Mouse (Mus musculus): Measurements from ENCODE around the gene Slc24a3. TPM values are rescaled to one million over a fixed set of nuclear protein-coding genes. Genes with fewer than 3 reads are reported as not detected.

Gene Slc24a3
- polyA plus RNA-seq, 1 experiment: not detected

DNA sequence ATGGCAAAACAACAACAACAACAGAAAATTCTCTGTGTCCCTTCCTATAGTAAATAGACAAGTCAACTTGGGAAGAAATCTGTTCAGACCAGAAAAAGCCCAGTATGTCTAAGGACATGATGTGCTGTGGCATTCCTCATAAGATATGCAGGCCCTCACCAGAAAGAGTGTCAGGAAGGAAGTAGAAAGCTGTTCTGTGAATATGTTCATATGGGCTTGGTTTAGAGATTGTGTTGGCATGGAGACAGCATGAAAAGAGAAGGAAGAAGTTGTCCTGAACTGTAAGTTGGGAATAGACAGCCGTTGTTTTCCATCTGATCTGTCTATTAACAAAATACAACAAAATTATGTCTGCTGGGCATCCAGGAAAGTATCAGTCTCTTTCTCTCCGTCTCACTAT is 294.7 kb downstream of the Slc24a3 start:
- 91% methylated on average over 2 of the region's 2 CpGs for WGBS

DNA sequence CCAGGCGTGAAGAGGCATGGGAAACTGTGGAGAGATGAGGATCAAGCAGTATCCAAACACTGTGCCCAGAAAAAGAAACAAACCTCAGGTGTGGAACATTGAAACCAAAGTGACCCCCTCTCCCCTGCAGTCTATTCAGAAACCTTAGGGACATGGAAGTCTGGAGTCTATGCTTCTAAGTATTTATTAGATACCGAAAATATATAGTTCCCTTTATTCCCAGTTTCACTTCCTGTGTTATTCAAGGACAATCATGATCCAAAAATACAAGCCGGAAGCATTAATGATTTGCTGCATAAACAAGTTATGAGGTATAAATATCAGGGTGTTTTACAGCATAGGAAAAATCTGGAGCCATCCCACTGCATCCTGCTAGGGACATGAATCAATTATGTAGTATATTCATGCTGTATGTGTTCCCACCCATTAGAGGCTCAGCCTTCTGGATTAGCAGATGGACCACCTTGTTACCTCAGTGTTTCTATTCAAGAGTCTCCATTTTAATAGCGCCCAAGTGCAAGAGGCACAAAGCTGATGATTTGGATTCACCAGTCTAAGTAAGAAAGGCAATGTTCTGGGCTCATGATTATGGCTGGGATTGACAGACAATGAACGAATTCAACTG is 301.3 kb downstream of the Slc24a3 start:
- TF ChIP-seq CTCF (IDR thresholded peaks at IDR 0.05; ENCODE audit: insufficient read depth, low read depth, low read length) (no peak), POLR2A (IDR thresholded peaks at IDR 0.05; ENCODE audit: insufficient read depth, low read depth, low read length) (no peak)
- no peaks in the 10 kb centered on the region for H3K4me1 ChIP-seq (ENCODE audit: control insufficient read depth, insufficient read depth, low read length)
- 88% methylated on average over 5 of the region's 5 CpGs for WGBS
- H3K27ac ChIP-seq (ENCODE audit: insufficient read depth, low read depth, low read length): no peak overlapping the region
- no peak overlapping the region for H3K4me3 ChIP-seq (ENCODE audit: insufficient read depth, low read depth, low read length)

More for the DNA sequence above, 294.7 kb downstream of the Slc24a3 start:
- Histone ChIP-seq H3K4me1 (ENCODE audit: control insufficient read depth, insufficient read depth, low read length) (no peaks in the 10 kb centered on the region), H3K27ac (ENCODE audit: insufficient read depth, low read depth, low read length) (no peak overlapping the region), H3K4me3 (ENCODE audit: insufficient read depth, low read depth, low read length) (no peak overlapping the region)
- TF ChIP-seq CTCF (IDR thresholded peaks at IDR 0.05; ENCODE audit: insufficient read depth, low read depth, low read length) (no peak), POLR2A (IDR thresholded peaks at IDR 0.05; ENCODE audit: insufficient read depth, low read depth, low read length) (no peak)

DNA sequence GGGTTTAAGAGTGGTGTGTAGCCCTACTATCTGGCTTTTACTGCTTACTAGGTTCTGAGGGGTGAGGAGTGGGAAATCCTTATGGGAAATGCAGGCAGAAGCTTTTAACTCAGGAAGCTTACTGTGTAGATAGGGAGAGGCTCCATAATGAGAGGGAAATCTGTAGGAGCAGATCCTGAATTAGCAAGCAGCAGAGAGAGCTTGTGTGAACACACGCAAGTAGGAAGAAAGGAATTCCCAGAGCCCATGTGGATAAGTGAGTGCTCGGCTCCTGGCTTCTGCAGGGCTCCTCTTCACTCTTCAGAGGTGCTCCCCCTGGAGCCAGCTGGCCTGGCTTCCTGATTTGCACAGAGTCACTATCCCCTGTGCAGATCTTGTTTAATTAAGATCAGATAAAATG is 309.9 kb downstream of the Slc24a3 start:
- WGBS: 88% methylated on average over 2 of the region's 2 CpGs
- TF ChIP-seq CTCF (IDR thresholded peaks at IDR 0.05; ENCODE audit: insufficient read depth, low read depth, low read length): no peak
- TF ChIP-seq POLR2A (IDR thresholded peaks at IDR 0.05; ENCODE audit: insufficient read depth, low read depth, low read length): no peak
- Histone ChIP-seq H3K27ac (ENCODE audit: insufficient read depth, low read depth, low read length) (no peak overlapping the region), H3K4me1 (ENCODE audit: control insufficient read depth, insufficient read depth, low read length) (no peaks in the 10 kb centered on the region), H3K4me3 (ENCODE audit: insufficient read depth, low read depth, low read length) (no peak overlapping the region)

DNA sequence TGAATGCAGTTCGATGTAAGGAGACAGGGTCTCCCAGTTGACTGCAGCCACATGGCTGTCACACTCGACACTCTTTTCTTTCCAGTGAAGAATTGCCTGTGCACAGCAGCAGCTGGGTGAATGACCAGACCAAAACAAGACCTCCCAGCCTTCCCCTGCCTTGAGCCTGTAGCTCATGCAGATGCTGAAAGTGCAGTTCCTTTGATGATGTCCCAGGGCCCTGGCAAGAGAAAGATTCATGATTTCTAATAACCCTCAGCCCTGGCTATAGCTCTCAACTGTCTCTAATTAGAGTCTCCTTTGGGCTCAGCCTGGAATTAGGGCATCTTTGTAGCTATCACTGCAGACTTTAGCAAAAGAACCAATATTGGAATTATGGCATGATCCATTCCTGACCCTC is 312.1 kb downstream of the Slc24a3 start:
- no peaks in the 10 kb centered on the region for H3K4me1 ChIP-seq (ENCODE audit: control insufficient read depth, insufficient read depth, low read length)
- WGBS: 69% methylated on average over 2 of the region's 2 CpGs
- TF ChIP-seq CTCF (IDR thresholded peaks at IDR 0.05; ENCODE audit: insufficient read depth, low read depth, low read length) (no peak), POLR2A (IDR thresholded peaks at IDR 0.05; ENCODE audit: insufficient read depth, low read depth, low read length) (no peak)
- H3K27ac ChIP-seq (ENCODE audit: insufficient read depth, low read depth, low read length): no peak overlapping the region
- H3K4me3 ChIP-seq (ENCODE audit: insufficient read depth, low read depth, low read length): no peak overlapping the region

DNA sequence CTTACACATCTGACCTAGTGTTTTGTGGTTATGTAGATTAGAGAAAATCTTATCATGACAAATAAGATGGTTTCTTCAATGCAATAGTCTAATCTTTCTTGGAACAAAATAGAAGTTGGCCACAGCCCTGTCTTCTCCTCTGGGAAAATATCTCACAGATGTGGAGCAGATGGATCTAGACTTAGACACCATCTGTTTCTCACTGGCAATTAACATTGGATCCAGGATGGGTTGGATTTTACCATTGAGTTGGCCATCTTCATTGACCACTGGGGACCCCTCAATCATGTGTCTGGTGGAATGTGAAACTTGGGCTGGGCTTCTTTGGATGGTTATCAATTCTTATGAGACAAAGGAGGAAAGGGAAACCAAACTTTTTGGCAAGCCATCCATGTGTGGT is 332.7 kb downstream of the Slc24a3 start:
- Histone ChIP-seq H3K27ac (ENCODE audit: insufficient read depth, low read depth, low read length) (no peak overlapping the region), H3K4me1 (ENCODE audit: control insufficient read depth, insufficient read depth, low read length) (no peaks in the 10 kb centered on the region), H3K4me3 (ENCODE audit: insufficient read depth, low read depth, low read length) (no peak overlapping the region)
- TF ChIP-seq POLR2A (IDR thresholded peaks at IDR 0.05; ENCODE audit: insufficient read depth, low read depth, low read length) (no peak), CTCF (IDR thresholded peaks at IDR 0.05; ENCODE audit: insufficient read depth, low read depth, low read length) (no peak)

DNA sequence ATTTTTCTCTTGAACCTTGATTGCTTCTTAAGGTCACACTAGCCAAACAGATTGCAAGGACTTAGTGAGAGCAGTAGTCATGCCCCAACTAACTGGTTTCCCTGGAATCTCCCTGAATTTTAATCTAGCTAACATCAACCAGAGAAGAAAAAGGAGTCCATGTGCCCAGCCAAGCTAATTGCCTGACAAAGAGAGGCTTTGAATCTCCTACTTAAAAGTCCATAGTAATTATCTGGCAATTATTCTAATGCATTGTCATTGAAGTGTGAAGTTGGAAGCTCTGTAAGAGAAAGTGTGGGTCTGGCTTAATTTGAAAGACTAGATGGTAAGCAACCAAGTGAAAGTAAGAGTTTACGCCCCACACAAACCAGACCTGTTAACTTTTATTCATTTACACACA is 333.9 kb downstream of the Slc24a3 start:
- WGBS: 54% methylated on average over 1 of the region's 1 CpGs
- TF ChIP-seq CTCF (IDR thresholded peaks at IDR 0.05; ENCODE audit: insufficient read depth, low read depth, low read length) (no peak), POLR2A (IDR thresholded peaks at IDR 0.05; ENCODE audit: insufficient read depth, low read depth, low read length) (no peak)
- Histone ChIP-seq H3K4me3 (ENCODE audit: insufficient read depth, low read depth, low read length) (no peak overlapping the region), H3K27ac (ENCODE audit: insufficient read depth, low read depth, low read length) (no peak overlapping the region), H3K4me1 (ENCODE audit: control insufficient read depth, insufficient read depth, low read length) (no peaks in the 10 kb centered on the region)

DNA sequence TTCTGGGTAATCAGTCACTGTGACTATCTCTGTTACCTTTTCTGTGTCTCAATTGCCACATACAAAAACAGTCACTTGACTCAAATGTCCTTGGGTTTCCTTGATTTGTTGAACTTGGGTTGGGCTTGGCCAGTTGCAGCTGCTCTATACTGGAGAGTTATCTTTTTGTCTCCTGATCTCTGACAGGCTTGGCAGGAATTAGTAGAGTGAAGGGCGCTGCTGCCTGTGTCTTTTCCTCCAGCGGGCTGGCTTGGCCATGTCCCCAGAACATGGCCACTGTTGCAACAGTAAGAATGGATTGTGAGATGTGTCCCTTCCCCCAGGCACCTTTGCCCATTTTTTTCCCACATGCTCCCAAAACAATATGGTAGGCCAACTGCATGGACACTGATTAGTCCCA is 340.1 kb downstream of the Slc24a3 start:
- TF ChIP-seq CTCF (IDR thresholded peaks at IDR 0.05; ENCODE audit: insufficient read depth, low read depth, low read length): no peak
- TF ChIP-seq POLR2A (IDR thresholded peaks at IDR 0.05; ENCODE audit: insufficient read depth, low read depth, low read length): no peak
- Histone ChIP-seq H3K4me1 (ENCODE audit: control insufficient read depth, insufficient read depth, low read length) (peaks cover 2% of the 10 kb centered on the region; the same call in 1 of the 2 replicates), H3K27ac (ENCODE audit: insufficient read depth, low read depth, low read length) (no peak overlapping the region), H3K4me3 (ENCODE audit: insufficient read depth, low read depth, low read length) (no peak overlapping the region)
- WGBS: 74% methylated on average over 2 of the region's 2 CpGs

DNA sequence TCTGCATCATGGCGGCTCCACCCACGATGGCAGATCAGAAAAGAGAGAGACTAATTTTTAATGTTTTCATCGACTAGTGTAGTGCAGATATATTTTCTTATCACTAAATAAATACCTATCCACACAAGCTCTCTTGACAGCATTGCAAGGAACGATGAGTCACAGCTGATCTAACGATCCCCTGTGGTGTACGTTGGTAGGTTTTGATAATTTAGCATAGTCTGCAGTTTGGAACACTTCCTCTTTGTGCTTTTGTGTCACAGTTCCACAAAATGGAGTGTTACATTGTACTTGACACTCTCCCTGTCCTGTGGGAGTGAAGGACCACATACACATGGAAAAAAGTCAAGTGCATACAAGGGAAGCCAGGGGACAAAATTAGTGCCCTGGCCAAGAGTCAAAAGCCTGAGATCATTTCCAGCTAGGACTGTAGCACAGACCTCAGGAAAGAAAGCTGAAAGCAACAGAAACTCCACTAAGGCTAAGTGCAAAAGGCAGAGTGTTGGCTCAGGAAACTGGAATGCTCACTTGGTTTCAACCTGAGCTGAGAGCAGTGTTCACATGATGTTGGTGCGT is 343.2 kb downstream of the Slc24a3 start:
- TF ChIP-seq POLR2A (IDR thresholded peaks at IDR 0.05; ENCODE audit: insufficient read depth, low read depth, low read length) (no peak), CTCF (IDR thresholded peaks at IDR 0.05; ENCODE audit: insufficient read depth, low read depth, low read length) (no peak)
- 49% methylated on average over 7 of the region's 7 CpGs for WGBS

DNA sequence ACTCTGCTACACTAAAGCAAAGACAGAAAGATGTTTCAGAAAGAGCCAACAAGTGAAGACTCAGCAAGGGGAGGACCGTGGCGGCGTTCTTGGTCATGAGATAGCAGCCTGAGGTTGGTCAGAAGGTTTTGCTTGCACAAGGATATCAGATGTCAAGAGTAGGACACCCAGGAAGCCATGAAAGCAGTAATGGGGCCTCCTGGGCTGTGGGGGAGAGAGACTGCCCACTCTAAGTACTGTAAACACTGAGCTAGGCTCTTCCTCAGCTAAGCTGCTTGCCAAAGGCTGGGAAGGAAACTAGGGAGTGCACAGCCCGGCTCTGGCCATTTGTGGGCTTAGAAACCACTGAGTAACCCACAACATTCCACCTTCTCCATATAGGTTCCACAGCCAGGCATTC is 348.4 kb downstream of the Slc24a3 start:
- Histone ChIP-seq H3K4me3 (ENCODE audit: insufficient read depth, low read depth, low read length) (no peak overlapping the region), H3K4me1 (ENCODE audit: control insufficient read depth, insufficient read depth, low read length) (peaks cover 8% of the 10 kb centered on the region), H3K27ac (ENCODE audit: insufficient read depth, low read depth, low read length) (no peak overlapping the region)
- WGBS: 85% methylated on average over 4 of the region's 4 CpGs
- TF ChIP-seq CTCF (IDR thresholded peaks at IDR 0.05; ENCODE audit: insufficient read depth, low read depth, low read length) (no peak), POLR2A (IDR thresholded peaks at IDR 0.05; ENCODE audit: insufficient read depth, low read depth, low read length) (no peak)

More for the DNA sequence above, 343.2 kb downstream of the Slc24a3 start:
- Histone ChIP-seq H3K4me3 (ENCODE audit: insufficient read depth, low read depth, low read length) (no peak overlapping the region), H3K27ac (ENCODE audit: insufficient read depth, low read depth, low read length) (no peak overlapping the region), H3K4me1 (ENCODE audit: control insufficient read depth, insufficient read depth, low read length) (peaks cover 2% of the 10 kb centered on the region; the same call in 1 of the 2 replicates)
